Mouse (Mus musculus) stomach, embryonic 15.5 days (tissue): ENCODE data around the gene Grap. TPM values are rescaled to one million over a fixed set of nuclear protein-coding genes. Genes with fewer than 3 reads are reported as not detected.
A peak's percentile ranks its signal among the peaks of the same experiment; 100 is the strongest.

ENCODE experiments used
- ATAC-seq: fragments of 200-750 bp; cut with Nextera tagmentation; 2 replicates; pipeline ENCODE4 v1.8.0; 2017; ENCODE audit warnings: low read depth, moderate number of reproducible peaks, moderate TSS enrichment; ENCODE audit not compliant: insufficient read depth, low FRiP score
- H3K27ac ChIP-seq: fragments of 300-500 bp; sonication (generic); 2 replicates; pipeline ENCODE4 v1.5.1; 2015; ENCODE audit warnings: mild to moderate bottlenecking, inconsistent platforms
- H3K27me3 ChIP-seq: fragments of 300-500 bp; sonication (generic); replicated peaks from 2 replicates; pipeline ENCODE4 v1.6.1; 2015; ENCODE audit warnings: inconsistent platforms
- H3K36me3 ChIP-seq: fragments of 300-500 bp; sonication (generic); 2 replicates; pipeline ENCODE4 v1.6.1; 2015; ENCODE audit warnings: inconsistent platforms
- H3K4me1 ChIP-seq: fragments of 300-500 bp; sonication (generic); 2 replicates; pipeline ENCODE4 v1.6.1; 2015; ENCODE audit warnings: inconsistent platforms
- H3K4me2 ChIP-seq: fragments of 300-500 bp; sonication (generic); 2 replicates; pipeline ENCODE4 v1.6.1; 2015; ENCODE audit warnings: mild to moderate bottlenecking, inconsistent platforms
- H3K4me3 ChIP-seq: fragments of 300-500 bp; sonication (generic); replicated peaks from 2 replicates; pipeline ENCODE4 v1.5.1; 2015; ENCODE audit warnings: inconsistent platforms
- H3K9ac ChIP-seq: fragments of 300-500 bp; sonication (generic); 2 replicates; pipeline ENCODE4 v1.6.1; 2015; ENCODE audit warnings: inconsistent platforms
- H3K9me3 ChIP-seq: fragments of 300-500 bp; sonication (generic); 2 replicates; pipeline ENCODE4 v1.6.1; 2016; ENCODE audit warnings: inconsistent platforms
- WGBS: fragments of 180-500 bp; shearing (Covaris S2); methylation state at CpG from one replicate; pipeline ENCODE4 v1.1.7; 2015; 5-methylcytosine and 5-hydroxymethylcytosine counted together
- polyA plus RNA-seq: library from polyadenylated mRNA; unstranded; fragments of >200 nt; fragmentation: Nextera tagmentation; extraction: Ambion mirVana; gene quantifications from 2 replicates; pipeline ENCODE4 v1.2.1, GENCODE M21; 2015

The Grap gene
- polyA plus RNA-seq, 1 experiment from 2014 or later, result 8.8 TPM

DNA sequence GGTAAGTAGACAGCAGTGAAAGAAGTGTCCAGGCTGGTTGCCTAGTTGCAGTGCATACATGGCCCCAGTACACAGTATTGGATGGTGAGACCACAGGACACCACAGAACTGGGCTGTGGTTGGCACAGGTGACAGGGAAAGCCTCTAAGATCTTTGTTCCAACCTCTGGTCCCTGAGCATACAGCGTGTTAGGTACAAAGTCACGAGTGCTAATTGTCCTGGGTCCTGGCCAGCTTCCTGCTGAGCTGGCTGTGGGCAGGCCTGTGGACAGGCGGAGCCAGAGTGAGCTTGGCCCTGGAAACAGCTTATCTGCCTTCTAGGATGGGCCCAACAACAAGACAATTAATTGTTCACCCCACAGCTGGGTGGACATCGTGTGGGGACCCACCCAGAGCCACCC is 46.9 kb downstream of the Grap start:
- no peaks in the 10 kb centered on the region for H3K27me3 ChIP-seq
- no peak overlapping the region for H3K4me3 ChIP-seq
- ATAC-seq, result no peak
- 63% methylated on average over 4 of the region's 4 CpGs for WGBS
- H3K4me2 ChIP-seq, result no peak overlapping the region
- no peak overlapping the region for H3K9ac ChIP-seq
- H3K27ac ChIP-seq, result no peak overlapping the region
- H3K9me3 ChIP-seq, result no peaks in the 10 kb centered on the region
- H3K36me3 ChIP-seq, result no peaks in the 10 kb centered on the region
- H3K4me1 ChIP-seq, result no peaks in the 10 kb centered on the region

DNA sequence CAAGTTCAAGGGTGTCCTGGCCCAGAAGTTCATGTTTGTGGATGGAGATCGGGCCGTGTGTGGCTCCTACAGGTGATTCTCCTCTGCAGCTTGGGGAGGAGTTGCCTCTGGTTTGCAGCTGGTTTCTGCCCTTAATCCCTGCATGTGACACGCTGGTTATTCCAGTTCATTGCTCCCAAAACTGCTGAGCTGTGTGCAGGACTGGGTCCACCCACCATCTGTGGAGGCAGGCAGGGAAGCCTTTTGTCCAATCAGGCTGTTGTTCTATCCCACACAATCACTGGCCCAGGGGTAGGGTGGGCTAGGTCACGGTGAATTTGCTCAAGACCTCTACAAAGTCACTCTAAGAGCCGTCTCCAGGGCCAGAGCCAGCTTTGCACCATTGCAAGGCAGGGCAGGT is 48.6 kb downstream of the Grap start:
- no peak overlapping the region for H3K27ac ChIP-seq
- no peak overlapping the region for H3K9ac ChIP-seq
- ATAC-seq, result no peak
- 81% methylated on average over 5 of the region's 5 CpGs for WGBS
- no peak overlapping the region for H3K4me2 ChIP-seq
- H3K27me3 ChIP-seq, result no peaks in the 10 kb centered on the region
- H3K4me3 ChIP-seq, result no peak overlapping the region
- H3K9me3 ChIP-seq, result no peaks in the 10 kb centered on the region
- no peaks in the 10 kb centered on the region for H3K36me3 ChIP-seq
- no peaks in the 10 kb centered on the region for H3K4me1 ChIP-seq

DNA sequence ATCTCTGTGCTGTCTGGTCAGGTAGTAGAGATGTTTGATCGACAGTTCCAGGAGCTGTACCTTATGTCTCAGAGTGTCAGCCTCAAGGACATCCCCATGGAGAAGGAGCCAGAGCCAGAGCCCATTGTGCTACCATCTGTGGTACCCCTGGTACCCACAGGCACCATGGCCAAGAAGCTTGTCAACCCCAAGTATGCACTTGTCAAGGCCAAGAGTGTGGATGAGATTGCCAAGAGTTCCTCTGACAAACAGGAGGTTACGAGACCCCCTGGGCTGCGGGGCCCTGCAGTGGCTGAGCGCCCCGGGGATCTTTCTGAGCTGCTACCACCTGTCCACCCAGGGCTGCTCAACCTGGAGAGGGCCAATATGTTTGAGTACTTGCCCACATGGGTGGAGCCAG is 49.4 kb downstream of the Grap start:
- H3K27me3 ChIP-seq, result no peaks in the 10 kb centered on the region
- H3K36me3 ChIP-seq, result no peaks in the 10 kb centered on the region
- no peak overlapping the region for H3K27ac ChIP-seq
- no peaks in the 10 kb centered on the region for H3K4me1 ChIP-seq
- no peak overlapping the region for H3K9ac ChIP-seq
- H3K9me3 ChIP-seq, result no peaks in the 10 kb centered on the region
- no peak overlapping the region for H3K4me3 ChIP-seq
- no peak for ATAC-seq
- no peak overlapping the region for H3K4me2 ChIP-seq
- 93% methylated on average over 5 of the region's 5 CpGs for WGBS

- H3K9ac ChIP-seq, result no peak overlapping the region
- ATAC-seq, result no peak
- H3K4me3 ChIP-seq, result no peak overlapping the region
- no peak overlapping the region for H3K27ac ChIP-seq
- no peaks in the 10 kb centered on the region for H3K4me1 ChIP-seq
- H3K4me2 ChIP-seq, result no peak overlapping the region
- no peaks in the 10 kb centered on the region for H3K27me3 ChIP-seq
- H3K36me3 ChIP-seq, result no peaks in the 10 kb centered on the region
- H3K9me3 ChIP-seq, result no peaks in the 10 kb centered on the region
- 87% methylated on average over 2 of the region's 2 CpGs for WGBS
These were observed 52.5 kb downstream of the Grap start for GRCm38 (mm10) chr11:61705581-61705980.

DNA sequence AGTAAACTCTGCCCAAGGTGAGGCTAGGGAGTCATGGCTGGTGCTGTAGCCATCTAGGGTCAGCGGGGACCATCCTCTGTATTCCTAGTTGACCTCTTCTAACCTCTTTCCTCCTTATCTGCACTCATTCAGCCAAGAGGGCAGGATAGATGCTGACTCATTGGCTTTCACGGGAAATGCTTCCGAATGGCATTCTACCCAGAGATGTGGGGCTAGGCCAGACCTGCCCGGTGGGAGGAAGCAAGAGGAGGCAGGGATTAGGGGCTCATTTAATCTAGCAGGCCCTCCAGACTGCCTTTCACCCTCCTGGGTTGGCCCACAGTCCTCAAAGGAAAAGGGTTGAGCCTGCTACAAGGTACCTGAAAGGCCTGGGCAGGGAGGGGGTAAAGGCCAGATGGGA is 53.2 kb downstream of the Grap start:
- no peaks in the 10 kb centered on the region for H3K9me3 ChIP-seq
- no peaks in the 10 kb centered on the region for H3K36me3 ChIP-seq
- no peak overlapping the region for H3K4me2 ChIP-seq
- no peaks in the 10 kb centered on the region for H3K4me1 ChIP-seq
- no peak overlapping the region for H3K4me3 ChIP-seq
- no peaks in the 10 kb centered on the region for H3K27me3 ChIP-seq
- no peak overlapping the region for H3K9ac ChIP-seq
- no peak overlapping the region for H3K27ac ChIP-seq
- WGBS, result 53% methylated on average over 4 of the region's 4 CpGs
- ATAC-seq, result no peak

DNA sequence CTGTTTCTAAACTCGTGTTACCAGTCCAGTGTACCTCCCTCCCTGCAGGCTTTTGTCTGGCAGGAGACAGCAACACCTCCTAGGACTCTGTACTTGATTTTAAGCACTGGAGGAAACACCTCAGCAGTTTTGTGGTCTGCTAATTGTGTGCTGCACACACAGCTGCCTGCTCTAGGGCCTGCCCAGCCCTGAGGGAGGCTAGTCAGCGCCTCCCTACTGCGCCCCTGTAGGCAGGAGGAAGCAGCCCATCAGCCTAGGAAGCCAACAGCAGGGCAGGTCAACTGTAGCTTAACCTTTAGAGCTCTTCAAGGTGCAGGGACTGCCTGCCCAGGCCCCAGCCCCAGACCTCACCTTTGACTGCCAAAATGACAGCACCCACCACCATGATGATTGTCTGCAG is 55.9 kb downstream of the Grap start:
- no peak overlapping the region for H3K4me3 ChIP-seq
- no peaks in the 10 kb centered on the region for H3K36me3 ChIP-seq
- ATAC-seq, result no peak
- no peak overlapping the region for H3K4me2 ChIP-seq
- H3K27me3 ChIP-seq, result no peaks in the 10 kb centered on the region
- peak overlapping the region; percentile 7; the same call in 1 of the 2 replicates for H3K27ac ChIP-seq
- no peaks in the 10 kb centered on the region for H3K4me1 ChIP-seq
- no peak overlapping the region for H3K9ac ChIP-seq
- no peaks in the 10 kb centered on the region for H3K9me3 ChIP-seq
- WGBS, result 64% methylated on average over 3 of the region's 3 CpGs

GRCm38 (mm10) chr11:61713157-61713855 is 60.2 kb downstream of the Grap start:
- H3K4me3 ChIP-seq, result no peak overlapping the region
- H3K27ac ChIP-seq, result no peak overlapping the region
- ATAC-seq, result no peak
- WGBS, result 59% methylated on average over 15 of the region's 15 CpGs
- H3K9ac ChIP-seq, result no peak overlapping the region
- H3K4me2 ChIP-seq, result no peak overlapping the region
- no peaks in the 10 kb centered on the region for H3K36me3 ChIP-seq
- no peaks in the 10 kb centered on the region for H3K9me3 ChIP-seq
- H3K27me3 ChIP-seq, result no peaks in the 10 kb centered on the region
- no peaks in the 10 kb centered on the region for H3K4me1 ChIP-seq

DNA sequence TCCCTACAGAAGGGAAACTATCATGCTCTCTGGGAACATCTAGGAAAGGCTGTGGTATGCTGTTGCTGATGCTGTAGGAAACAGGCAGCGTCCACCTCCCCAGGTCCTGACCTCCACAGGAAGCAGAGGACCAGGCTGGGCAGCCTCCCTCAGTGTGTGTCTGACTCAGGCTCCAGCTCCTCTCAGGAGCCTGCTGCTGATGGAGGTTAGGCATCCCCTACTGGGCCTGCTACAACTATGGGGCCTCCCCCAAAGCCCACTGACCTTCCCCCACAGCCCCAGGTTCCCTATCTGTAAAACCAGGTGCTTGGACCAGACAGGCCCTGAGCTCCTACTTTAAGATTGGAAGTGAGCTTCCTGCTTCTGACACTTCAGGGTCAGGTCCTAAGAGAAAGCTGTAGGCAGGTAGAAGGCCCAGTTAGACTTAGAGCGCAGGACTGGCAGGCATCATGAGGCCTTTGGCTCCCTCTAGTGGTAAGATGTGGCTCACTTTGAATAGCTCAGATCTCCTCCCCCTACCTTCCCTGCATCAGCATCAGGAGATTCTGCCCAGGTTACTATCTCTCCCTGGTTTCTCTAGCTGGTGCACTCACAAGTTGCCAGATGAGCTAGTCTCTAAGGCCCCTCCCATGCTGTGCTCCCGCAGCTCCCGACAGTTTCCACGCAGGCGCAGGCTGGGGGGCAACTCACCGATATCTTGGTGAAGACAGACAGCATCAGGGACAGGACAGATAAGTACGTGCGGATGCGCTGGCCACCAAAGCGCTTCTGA is 61.5 kb downstream of the Grap start:
- H3K4me1 ChIP-seq, result no peaks in the 10 kb centered on the region
- no peaks in the 10 kb centered on the region for H3K36me3 ChIP-seq
- no peaks in the 10 kb centered on the region for H3K9me3 ChIP-seq
- ATAC-seq, result peak; percentile 76
- WGBS, result 45% methylated on average over 11 of the region's 11 CpGs
- no peaks in the 10 kb centered on the region for H3K27me3 ChIP-seq
- H3K4me2 ChIP-seq, result no peak overlapping the region
- H3K27ac ChIP-seq, result no peak overlapping the region
- no peak overlapping the region for H3K4me3 ChIP-seq
- H3K9ac ChIP-seq, result no peak overlapping the region

DNA sequence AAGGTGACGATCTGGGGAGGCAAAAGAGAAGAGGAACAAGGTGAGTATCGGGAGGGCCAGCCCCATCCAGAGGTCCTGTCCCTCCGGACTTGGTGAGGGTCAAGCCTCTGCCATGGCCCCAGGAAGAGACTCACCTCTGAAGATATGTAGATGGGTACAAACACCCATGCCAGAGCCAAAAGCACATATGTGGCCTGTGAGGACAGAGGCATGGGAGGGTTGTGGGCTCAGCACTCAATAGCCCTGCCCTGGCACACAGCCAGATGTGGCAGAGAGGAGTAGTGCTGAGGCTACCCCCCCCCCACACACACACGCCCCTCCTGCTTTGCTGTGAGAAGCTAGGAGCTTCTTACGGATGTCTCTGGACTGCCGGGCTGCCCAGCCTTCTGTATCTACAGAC is 62.1 kb downstream of the Grap start:
- WGBS, result 58% methylated on average over 6 of the region's 6 CpGs

GRCm38 (mm10) chr11:61717990-61718389 is 64.9 kb downstream of the Grap start:
- H3K4me3 ChIP-seq, result no peak overlapping the region
- 68% methylated on average over 5 of the region's 5 CpGs for WGBS
- H3K27ac ChIP-seq, result no peak overlapping the region
- H3K27me3 ChIP-seq, result no peaks in the 10 kb centered on the region
- no peak for ATAC-seq
- H3K9me3 ChIP-seq, result no peaks in the 10 kb centered on the region
- no peak overlapping the region for H3K9ac ChIP-seq
- H3K36me3 ChIP-seq, result no peaks in the 10 kb centered on the region
- no peak overlapping the region for H3K4me2 ChIP-seq
- H3K4me1 ChIP-seq, result no peaks in the 10 kb centered on the region

More for the DNA sequence above, 62.1 kb downstream of the Grap start:
- H3K4me3 ChIP-seq, result no peak overlapping the region
- H3K4me1 ChIP-seq, result no peaks in the 10 kb centered on the region
- ATAC-seq, result no peak
- no peak overlapping the region for H3K9ac ChIP-seq
- H3K27ac ChIP-seq, result no peak overlapping the region
- H3K27me3 ChIP-seq, result no peaks in the 10 kb centered on the region
- H3K9me3 ChIP-seq, result no peaks in the 10 kb centered on the region
- no peaks in the 10 kb centered on the region for H3K36me3 ChIP-seq
- H3K4me2 ChIP-seq, result no peak overlapping the region

DNA sequence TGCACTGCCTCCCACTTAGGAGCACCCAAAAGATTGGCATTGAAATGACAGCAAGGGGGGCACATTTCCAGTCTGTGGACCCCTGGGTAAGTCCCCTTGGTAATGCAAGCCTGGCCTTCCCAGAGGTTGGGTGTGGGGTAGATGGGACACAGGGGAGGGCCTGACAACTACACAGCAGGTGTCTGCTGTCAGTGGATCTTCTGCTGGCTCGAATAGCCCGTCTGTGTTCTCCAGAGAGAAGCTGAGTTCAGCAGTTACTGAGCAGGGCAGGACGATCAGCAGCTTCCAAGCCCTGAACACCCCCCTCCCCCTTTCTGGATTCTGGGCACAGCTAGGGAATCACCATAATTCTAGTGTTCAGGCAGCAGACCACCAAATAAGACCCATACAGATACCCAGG is 66.3 kb downstream of the Grap start:
- WGBS, result 23% methylated on average over 3 of the region's 3 CpGs
- H3K36me3 ChIP-seq, result no peaks in the 10 kb centered on the region
- H3K4me2 ChIP-seq, result no peak overlapping the region
- no peaks in the 10 kb centered on the region for H3K27me3 ChIP-seq
- no peaks in the 10 kb centered on the region for H3K9me3 ChIP-seq
- no peaks in the 10 kb centered on the region for H3K4me1 ChIP-seq
- no peak overlapping the region for H3K27ac ChIP-seq
- ATAC-seq, result no peak
- H3K4me3 ChIP-seq, result no peak overlapping the region
- H3K9ac ChIP-seq, result no peak overlapping the region

- ATAC-seq, result no peak
- H3K4me1 ChIP-seq, result no peaks in the 10 kb centered on the region
- H3K4me3 ChIP-seq, result no peak overlapping the region
- no peak overlapping the region for H3K9ac ChIP-seq
- 66% methylated on average over 8 of the region's 8 CpGs for WGBS
- no peak overlapping the region for H3K27ac ChIP-seq
- H3K36me3 ChIP-seq, result no peaks in the 10 kb centered on the region
- no peak overlapping the region for H3K4me2 ChIP-seq
- no peaks in the 10 kb centered on the region for H3K9me3 ChIP-seq
- no peaks in the 10 kb centered on the region for H3K27me3 ChIP-seq
These were observed 66.8 kb downstream of the Grap start for GRCm38 (mm10) chr11:61719826-61720225.
